Mouse (Mus musculus) gonadal fat pad, adult 2 months (tissue): Measurements from ENCODE around the gene Ccpg1. TPM values are rescaled to one million over a fixed set of nuclear protein-coding genes. Genes with fewer than 3 reads are reported as not detected.

Source experiments
- DNase-seq: peaks from one replicate; pipeline ENCODE4 v3.0.0-alpha.2; 2012; ENCODE audit warnings: low read depth
- polyA plus RNA-seq: library from polyadenylated mRNA; depleted of rRNA; stranded (reverse); fragments of >200 nt; gene quantifications from 2 replicates; pipeline ENCODE4 v1.2.3, GENCODE M21; 2012; rRNA removed

Gene Ccpg1
- 15.2 and 24.0 TPM in 2 replicates for polyA plus RNA-seq

DNA sequence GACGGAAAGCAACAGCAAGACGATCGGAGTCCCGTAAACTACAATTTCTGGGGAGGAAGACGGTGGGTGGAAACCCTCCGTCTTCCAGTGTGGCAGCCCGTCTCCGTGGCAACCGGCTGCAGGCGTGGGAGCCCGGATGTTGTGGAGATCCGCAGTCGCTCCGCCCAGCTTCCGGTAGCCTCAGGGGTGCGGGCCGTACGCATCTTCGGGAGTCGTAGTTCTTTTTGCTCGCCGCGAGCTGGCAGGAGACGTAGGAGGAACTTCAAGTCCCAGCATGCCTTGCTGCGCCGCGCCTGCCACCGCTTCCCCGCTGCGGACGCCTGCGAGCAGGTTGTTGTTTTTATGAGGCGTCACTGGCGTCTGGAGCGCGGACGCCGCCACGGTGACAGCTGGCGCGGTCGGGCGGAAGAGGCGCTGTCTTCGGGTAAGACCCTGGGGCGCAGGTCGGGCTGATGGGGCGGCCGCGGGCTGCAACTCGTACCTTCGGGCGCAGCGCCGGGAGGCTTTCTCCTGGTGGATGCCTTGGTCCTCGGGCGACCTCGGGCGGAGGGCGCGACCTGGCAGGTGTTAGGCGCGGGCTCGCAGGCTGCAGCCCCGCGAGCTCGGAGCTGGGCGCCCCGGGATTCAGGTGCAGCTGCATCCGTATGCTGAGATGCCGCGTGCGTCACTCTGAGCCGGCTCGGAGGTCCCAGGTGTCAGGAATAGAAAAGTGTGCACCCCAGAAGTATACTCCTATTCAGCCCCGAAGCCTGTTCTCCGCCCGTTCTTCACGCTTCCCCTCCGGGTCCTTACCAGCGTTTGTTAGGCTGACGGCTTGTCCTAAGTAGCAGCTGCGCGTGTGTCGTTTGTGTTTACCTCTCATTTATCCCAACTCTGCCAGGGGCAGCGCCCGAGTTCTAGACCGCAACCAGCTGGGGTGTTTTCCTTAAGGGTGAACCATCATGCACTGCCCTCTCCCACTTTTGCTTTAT, at the start of gene Ccpg1, which contains the start of gene Ccpg1os:
TSS of gene Ccpg1 (plus strand) at position 180 of the 971 bp plus-strand sequence.
TSS of gene Ccpg1os (minus strand) at position 133 of the 971 bp plus-strand sequence.
- peak; percentile 60 for DNase-seq

DNA sequence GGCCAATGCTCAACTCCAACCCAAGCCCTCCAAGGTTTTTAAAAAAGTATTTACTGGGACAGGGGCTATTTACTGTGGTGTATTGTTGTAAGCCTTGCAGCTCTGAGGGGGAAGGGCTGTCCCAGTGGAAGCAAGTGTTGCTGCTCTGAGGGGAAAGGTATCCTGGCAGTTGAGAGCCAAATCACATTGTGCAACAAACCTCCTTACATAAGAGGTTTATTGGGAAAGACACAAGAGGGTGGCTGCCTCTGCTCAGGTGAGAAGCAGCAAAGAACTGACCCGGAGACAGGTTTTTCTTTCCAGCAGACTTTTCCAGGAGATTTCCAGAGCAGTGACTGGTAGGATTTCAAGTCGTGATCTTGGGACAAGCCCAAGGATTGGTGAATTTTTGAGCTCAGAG, 48.9 kb upstream of the Ccpg1 start:
- peak; percentile 52 for DNase-seq

DNA sequence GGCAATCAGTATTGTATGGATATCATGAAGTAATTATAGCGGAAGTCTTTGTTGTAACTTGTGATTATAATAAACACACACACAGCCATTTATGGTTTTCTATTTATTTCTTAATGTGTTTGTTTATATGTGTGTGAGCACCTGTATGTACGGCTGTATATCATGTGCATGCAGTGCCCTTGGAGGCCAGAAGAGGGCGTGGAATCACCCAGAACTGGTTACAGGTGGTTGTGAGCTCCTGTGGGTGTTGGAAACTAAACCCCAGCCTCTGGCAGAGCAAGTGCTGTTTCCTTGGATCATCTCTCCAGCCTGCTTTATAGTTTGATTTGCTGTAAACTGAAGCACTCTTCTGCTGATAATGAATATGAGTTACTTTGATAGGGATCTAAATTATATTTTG, 41.8 kb upstream of the Ccpg1 start:
- no peak for DNase-seq

DNA sequence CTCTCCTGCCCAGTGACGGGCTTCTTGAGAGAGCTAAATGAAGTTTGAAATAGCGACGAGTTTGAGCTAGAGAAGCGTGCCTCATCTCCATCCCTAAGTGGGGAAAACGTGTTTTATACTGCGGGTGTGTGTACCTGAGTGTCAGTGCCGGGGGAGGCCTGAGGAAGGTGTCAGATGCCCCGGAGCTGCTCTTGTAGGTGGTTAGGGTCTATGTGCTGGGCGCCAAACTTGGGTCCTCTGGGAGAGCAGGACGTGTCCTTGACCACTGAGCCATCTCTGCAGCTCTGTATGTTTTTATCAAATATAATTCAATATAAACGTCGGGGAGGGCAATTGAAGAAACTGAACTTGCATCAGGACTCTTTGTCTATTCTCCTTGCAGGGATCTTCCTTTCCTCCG, 40.9 kb upstream of the Ccpg1 start:
- no peak for DNase-seq

DNA sequence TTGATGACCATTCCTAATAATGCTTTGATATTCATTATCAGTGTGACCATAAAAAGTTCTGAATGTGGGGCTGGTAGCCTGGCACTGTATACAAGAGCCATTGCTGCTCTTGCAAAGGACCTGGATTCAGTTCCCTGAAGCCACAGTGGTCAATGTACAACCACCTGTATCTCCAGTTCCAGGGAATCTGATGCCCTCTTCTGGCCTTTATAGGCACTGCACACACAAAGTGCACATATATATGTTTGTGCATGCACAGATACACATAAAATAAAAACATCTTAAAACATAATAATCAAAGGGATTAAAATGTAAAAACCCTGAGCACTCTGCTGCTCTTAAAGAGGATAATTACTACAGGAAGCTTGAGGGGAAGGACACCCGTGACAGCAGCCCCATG, 38.2 kb upstream of the Ccpg1 start:
- no peak for DNase-seq

DNA sequence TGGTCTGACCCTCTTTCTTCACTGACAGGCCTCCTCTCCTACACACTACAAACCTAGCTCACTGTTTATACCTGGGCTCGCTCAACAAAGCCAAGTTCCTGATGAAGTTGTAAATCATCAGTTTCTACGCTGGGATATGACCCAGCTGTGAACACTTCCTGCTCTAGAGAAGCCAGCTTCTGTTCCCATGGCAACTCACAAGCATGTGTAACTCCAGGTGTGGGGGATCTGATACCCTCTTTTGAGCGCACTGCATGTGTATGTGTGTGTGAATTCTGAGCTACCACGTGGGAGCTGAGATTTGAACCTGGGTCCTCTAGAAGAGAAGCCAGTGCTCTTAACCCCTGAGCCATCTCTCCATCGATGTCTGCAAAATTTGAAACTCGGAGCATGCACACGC, 35.7 kb upstream of the Ccpg1 start:
- DNase-seq, result no peak

DNA sequence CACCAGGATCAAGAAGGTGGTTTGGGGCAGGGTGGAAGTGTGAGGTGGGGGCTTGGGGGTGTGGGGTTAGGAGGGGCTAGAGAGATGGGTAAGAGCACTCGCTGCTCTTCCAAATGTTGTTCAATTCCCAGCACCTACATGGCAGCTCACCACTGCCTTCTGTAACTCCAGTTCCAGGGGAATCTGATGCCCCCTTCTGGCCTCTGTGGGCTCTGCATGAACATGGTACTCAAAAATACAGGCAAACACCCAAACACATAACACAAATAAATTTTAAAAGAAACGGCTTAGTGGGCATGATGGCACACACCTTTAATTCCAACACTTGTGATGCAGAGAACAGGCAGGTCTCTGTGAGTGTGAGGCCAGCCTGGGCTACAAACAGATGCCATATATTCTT, 30.5 kb upstream of the Ccpg1 start:
- no peak for DNase-seq

DNA sequence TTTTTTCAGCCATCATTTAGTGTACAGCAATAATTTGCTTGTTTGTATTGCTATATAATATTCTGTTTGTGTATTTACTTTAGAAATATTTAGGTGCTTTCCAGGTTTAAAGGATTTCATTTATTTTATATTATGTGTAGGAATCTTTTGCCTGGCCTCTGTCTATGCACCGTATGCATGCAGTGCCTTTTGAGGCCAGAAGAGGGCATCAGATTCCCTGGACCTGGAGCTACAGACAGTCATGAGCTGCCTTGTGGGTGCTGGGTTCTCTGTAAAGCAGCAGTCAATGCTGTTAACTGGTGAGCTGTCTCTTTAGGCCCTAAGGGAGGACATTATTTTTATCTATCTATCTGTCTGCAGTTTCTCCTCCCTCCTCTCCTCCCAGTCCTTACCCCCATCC, 29.7 kb upstream of the Ccpg1 start:
- no peak for DNase-seq

DNA sequence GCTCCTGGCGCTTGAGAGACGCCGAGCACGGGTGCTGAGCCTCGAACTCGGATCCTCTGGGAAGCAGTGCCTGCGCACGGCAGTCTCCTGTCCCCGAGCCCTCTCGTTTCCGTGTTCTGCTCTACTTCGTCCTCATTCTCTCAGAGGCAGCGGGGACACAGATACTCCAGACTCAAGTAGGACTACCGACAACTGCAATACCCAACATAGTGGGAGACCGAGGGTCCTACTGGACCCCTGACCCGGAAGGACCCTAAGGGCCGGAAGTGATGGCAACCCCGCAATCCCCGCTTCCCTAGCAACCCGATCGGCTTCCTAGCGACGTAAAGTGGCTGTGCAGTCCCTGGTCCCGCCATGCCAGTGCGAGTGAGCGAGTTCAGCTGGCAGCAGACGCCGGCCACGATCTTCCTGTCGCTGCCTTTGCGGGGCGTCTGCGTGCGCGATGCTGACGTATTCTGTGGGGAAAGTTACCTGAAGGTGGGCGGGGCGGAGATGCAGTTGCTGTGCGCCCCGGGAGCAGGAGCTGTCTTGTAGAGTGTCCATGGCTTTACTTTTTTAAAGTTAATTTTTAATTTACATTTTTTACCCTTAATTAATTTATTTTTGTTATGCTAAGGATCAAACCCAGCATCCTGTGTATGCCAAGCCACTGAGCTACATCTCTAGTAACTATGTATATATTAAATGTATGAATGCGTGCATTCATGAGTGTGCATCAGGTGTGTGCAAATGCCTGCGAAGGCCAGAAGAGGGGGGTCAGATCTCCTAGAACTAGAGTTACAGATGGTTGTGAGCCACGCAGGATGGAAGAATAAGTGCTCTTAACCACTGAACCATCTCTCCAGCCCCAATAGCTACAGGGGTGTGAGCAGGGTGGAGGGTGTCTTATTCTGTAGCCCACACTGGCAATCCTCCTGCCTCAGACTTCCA, 26.4 kb upstream of the Ccpg1 start, which contains the start of the genes Dyx1c1 and Gm44503:
TSS of gene Dyx1c1 (plus strand) at position 265 of the 930 bp plus-strand sequence.
TSS of gene Gm44503 (plus strand) at position 332 of the 930 bp plus-strand sequence.
- no peak for DNase-seq

DNA sequence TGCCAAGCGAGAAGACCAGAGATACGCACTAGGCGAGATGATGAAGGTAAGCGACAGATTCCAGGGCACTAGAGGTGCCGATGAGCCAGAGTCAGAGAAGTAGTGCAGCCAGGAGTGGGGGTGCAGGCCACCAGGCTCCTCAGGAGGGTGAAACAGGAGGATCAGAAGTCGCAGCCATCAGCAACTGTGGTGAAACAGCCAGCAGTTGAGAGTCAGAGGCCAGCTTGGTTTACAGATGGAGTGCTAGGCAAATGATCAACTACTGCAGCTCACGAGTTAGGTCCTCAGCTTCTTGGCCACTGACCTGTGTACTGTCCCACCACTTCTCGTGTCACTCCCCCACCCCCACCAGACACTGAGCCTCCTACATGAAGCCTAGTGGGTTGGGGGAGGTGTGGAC, 23.9 kb upstream of the Ccpg1 start:
- no peak for DNase-seq

DNA sequence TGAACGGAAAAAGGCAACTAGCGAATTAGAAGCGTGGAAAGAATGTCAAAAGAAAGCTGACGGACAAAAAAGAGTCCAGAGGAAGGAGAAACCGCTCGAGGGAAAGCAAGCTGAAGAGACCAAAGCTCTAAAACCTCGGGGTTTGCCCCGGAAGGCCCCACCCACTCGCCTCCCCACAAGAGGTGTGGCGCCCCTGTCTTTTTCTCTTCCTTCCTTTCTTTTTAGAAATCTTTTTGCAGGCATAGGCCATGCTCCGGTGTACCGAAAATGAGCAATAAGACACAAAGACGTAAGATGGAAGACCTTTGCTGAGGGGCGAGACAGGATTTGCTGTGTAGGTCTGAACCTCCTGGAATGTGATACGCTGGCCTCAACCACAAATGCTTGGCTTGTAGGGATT, 23.3 kb upstream of the Ccpg1 start:
- DNase-seq, result no peak

DNA sequence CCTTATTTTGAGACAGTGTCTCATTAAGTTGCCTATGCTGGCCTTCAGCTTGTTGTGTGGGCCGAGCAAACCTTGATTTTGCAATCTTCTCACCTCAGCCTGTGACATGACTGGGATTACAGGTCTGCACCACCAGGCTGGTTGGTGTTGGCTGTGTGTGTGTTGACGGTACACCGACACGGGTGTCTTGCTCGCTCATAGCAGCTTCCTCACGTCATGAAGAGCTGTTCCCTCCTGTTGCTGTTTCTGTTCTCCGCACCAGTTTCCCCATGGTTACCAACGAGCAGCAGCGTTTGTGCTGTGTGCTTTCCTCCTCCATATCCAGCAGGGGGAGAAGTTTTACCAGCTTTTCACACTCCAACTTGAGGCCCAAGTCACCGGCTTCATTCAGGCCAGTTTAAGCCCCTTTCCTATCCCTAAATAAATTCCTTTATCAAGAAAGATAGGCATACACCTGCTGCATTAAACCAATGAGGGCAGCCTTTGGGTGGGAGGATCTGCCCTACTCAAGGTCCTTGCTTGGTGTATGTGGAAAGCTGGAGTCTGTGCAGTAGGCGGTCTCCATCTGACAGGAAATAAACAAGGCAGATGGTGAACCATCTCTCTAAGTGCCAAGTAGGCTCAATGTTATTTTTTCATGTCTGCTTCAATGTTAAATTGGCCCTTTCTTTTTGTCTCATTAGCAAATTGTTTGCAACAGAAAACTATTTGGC, 16.7 kb upstream of the Ccpg1 start:
- peak; percentile 50 for DNase-seq

DNA sequence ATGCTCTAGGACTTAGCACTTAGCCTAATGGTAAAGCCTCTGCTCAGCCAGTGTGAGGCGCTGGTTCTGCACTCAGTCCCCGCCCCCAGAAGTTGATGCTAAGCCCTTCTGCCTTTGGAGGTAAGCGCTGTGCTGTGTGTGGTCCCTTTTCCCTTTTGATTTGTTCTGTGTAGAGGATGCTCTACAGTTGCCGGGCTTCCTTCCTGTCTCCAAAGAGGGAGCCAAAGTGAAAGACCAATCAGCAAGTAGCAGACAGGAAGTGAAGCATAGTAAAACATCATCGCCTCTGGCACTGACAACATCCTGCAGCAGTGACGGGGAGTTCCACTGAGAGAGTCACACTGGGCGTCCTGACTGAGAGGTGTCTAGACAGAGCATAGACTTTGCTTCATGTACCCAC, 15.4 kb upstream of the Ccpg1 start:
- DNase-seq, result no peak

DNA sequence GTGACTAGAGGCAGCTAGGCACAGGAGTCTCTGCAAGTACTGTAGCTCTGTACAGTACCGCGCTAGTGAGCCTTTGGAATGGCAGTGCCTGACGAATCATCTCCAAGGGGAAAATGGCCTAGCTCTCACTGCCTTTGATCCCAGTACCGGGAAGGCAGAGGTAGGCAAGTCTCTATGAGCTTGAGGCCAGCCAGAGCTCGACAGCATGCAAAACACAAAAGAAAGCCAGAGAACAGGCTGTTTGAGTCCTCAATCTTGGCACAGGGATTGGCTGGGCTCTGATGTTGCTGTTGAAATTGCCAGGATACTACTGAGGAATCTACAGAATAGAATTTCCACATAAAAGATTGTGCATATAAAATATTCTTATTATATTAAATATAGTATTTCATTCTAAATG, 12.8 kb upstream of the Ccpg1 start:
- DNase-seq, result no peak

DNA sequence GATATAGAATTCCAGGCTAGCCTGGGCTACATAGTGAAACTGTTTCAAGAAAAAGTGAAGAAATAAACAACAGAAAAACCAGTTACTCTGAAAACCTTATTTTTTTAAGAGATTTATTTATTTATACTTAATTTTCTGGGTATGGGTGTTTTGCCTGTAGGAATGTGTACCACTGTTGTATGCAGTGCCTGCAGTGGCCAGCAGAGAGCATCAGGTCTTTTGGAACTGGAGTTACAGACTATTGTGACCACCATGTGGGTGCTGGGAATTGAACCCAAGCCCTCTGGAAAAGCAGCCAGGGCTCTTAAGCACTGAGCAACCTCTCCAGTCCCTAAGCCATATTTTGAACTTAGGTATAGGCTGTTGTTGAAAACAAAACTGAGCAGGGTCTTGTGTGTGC, 12.2 kb upstream of the Ccpg1 start:
- no peak for DNase-seq

DNA sequence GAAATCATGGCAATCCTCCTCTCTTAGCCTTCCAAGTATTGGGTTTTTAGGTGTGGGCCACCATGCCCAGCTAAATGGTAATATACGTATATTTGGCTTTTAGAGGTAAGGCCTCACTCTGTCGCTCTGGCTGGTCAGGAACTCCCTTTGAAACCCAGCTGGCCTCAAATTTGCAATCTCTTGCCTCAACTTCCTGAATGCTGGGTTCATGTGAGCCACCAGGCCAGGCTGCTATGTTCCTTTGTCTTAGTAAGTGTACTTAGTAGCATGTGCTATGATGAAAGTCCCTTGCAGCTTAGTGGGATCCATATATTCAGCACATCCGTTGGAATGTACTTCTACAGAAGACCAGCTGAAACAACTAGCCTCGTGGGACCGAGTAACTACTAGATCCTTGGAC, 10.5 kb upstream of the Ccpg1 start:
- DNase-seq, result no peak

DNA sequence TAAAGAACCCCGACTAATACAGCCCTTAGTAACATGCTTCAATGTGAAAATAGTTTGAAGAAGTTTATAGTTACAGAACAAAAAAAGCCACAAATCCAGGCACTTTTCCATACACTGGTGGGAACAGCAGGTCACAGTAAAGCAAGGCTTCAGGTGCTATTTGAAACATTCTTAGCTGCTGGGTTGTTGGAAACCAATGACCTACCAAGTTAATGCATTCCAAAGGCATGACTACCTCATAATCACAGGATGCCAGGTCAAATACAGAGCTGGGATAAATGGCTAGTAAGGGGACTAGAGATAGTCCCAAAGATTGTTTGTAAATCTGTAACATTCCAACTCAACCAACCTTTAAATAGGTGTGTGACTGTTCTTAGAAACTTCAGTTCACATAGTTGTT, 10.0 kb upstream of the Ccpg1 start:
- no peak for DNase-seq

DNA sequence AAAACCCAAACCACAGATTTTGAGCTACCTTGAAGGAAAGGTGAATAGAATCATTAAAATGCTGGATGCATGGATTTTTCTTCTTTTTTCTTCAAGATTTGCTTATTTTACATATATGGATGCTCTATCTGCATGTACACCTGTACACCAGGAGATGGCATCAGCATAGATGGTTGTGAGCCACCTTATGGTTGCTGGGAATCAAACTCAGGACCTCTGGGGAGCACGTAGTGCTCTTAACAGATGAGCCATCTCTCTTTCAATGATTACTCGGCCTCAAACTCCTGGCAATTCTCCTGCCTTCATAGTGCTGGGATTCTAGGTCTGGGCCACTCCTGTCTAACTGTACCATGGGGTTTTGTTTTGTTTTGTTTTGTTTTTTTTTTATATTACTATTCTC, 2.2 kb upstream of the Ccpg1 start:
- DNase-seq, result no peak

DNA sequence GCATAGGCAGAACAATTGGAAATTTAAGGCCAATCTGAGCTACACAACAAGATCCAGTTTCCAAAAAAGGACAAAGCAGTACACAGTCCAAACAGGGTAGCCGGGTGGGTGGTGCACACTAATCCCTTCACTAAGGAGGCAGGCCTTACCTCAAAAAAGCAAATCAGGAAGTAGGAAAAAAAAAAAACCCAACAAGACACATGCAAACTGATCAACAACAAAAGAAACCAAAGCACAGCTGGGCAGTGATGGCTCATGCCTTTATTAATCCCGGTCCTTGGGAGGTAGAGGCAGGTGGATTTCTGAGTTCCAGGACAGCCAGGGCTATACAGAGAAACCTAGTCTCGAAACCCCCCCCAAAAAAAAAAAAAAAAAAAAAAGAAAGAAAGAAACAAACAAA, 2.5 kb downstream of the Ccpg1 start:
- DNase-seq, result no peak

DNA sequence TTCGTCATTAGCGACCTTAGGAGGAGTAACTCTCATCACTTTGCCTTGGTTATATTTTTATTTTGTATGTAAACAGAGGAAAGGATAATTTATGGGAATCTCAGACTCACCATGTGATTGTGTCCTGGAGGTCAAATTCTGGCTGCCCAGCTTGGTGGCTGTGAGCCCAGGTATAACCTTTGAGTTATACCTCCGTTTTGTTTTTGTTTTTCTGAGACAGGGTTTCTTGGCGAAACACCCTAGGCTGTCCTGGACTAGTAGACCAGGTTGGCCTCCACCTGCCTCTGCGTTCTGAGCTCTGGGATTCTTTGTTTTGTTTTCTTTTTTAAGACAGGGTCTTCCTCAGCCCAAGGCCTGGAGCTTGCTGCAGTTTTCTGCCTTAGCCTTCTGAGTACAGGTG, 3.5 kb downstream of the Ccpg1 start:
- DNase-seq, result no peak

DNA sequence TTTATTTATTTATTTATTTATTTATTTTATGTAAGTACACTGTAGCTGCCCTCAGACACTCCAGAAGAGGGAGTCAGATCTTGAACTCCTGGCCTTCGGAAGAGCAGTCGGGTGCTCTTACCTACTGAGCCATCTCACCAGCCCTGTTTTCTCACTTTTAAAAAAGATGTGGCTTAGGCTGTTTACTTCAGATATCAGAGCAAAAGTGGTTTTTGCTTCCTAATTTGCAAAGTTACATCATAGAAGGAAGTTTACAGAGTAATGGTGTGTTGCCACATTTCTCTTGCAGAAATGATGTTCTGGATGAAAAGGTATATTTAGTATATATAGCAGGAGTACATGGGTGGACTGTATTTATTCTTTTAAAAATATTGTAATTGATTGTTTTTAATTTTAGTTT, 6.2 kb downstream of the Ccpg1 start:
- no peak for DNase-seq

DNA sequence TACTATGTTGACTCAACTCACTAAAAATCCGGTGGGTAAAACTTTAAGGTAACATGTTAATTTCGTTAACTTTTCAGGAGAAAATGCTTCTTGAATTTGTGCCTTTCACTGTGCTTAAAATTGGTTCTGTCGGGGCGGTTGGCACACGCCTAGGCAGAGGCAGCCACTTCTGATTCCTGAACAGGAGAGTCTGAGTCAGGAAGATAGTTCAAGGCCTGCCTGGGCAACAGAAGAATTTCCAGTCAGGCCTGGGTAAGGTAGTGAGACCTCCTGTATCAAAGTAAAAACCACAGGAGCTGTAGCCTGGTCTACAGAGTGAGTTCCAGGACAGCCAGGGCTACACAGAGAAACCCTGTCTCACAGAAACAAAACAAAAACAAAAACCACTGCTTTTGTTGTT, 7.3 kb downstream of the Ccpg1 start:
- no peak for DNase-seq
